Mouse (Mus musculus): ENCODE data around the gene Cyfip1.

The Cyfip1 gene

GRCm38 (mm10) chr7:55956054-55956453, 114.5 kb downstream of the Cyfip1 start:
- DNase-seq (ENCODE audit: low read depth, low spot score), result no peak

GRCm38 (mm10) chr7:55957178-55957577, 115.6 kb downstream of the Cyfip1 start:
- DNase-seq (ENCODE audit: low read depth, low spot score), result no peak

DNA sequence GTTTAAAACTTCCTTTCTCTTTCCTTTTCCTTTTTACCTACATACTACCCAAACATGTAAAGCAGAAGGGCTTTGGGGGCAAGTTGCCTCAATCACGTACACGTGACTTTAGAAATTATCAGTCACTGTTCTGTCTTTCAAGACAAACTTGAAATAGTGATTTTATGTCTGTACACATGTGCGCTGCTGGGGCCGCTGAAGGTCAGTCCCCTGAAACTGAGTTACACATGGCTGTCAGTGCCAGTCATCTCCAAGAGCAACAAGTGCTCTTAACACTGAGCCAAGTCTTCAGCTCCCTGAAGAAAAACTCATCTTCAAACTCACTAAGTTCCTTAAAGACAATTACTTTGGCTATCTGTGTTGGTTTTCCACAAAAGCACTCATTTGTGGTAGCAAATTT, 116.4 kb downstream of the Cyfip1 start:
- DNase-seq (ENCODE audit: low read depth, low spot score), result no peak

GRCm38 (mm10) chr7:55959801-55960200, 118.3 kb downstream of the Cyfip1 start:
- no peak for DNase-seq (ENCODE audit: low read depth, low spot score)

DNA sequence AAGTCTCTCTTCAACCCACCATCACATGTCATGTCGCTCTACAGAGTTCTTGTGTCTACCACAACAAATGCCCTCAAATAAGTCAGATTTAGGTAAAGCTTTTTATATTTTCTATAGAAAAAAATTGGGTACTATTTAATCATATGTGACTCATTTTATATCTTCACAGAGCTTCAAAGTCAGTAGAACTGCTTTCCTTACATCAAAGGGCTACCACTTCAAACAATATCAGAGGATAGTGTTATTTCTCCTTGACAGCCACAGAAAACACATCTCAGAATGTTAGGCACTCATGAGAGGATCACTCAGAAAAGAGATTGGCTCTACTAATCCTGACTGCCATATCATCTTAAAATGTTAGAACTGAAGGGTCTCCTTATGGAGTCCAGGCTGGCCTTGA, 119.0 kb downstream of the Cyfip1 start:
- no peak for DNase-seq (ENCODE audit: low read depth, low spot score)

GRCm38 (mm10) chr7:55962004-55962908, 120.7 kb downstream of the Cyfip1 start, which contains the start of gene Nipa2:
Gene Nipa2 (minus strand): TSS chr7:55962476.
- DNase-seq (ENCODE audit: low read depth, low spot score), result peak; percentile 94

GRCm38 (mm10) chr7:55966866-55967460, 125.4 kb downstream of the Cyfip1 start:
- DNase-seq (ENCODE audit: low read depth, low spot score), result no peak

DNA sequence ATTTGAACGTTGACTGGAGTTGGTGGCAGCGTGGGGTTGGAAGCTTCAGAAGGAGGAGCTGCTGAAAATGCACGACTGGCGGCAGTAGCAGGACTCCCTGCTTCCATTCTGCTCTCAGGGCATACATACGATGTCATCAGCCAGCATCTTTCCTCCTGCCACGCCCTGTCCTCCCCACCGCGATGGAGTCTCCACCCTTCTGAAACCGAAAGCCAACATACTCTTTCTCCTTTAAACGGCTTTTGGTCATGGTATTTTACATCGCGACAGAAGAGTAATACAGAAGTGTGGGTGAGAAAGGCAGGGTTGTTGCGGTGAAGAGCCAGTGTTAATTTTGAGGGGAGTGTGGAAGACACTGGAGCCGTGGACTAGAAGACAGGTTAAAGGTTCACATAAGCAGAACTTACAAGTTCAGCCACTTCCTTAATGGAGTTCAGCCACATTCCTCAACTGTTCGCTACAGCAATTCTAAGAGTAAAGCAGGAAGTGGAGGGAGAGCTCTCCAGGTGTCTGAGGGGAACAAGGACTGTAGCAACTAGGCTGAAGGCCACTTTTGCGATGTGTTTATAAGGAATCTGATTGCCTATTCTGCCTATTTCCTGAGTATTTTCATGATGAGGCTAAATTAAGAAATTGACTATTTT, 126.8 kb downstream of the Cyfip1 start:
- DNase-seq (ENCODE audit: low read depth, low spot score), result no peak

DNA sequence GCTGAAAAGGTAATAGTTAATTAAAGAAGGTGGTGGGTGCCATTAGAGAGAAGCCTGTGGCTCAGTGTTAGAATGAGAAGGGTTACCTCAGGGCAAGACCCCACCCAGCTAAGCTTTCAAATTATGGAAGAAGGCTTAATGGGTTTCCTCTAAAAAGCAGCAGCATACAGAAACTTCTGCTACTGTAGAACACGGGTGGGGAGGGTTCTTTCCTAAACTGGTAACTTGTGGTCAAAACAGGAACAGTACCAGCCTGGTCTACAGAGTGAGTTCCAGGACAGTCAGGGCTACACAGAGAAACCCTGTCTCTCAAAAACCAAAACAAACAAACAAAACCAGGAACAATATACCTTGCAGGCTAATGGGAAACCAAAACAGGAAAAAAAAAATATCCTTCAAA, 127.9 kb downstream of the Cyfip1 start:
- no peak for DNase-seq (ENCODE audit: low read depth, low spot score)

- DNase-seq (ENCODE audit: low read depth, low spot score), result no peak
Measured at GRCm38 (mm10) chr7:55974429-55974828, 132.9 kb downstream of the Cyfip1 start.

- no peak for DNase-seq (ENCODE audit: low read depth, low spot score)
Measured at GRCm38 (mm10) chr7:55981511-55981910, 140.0 kb downstream of the Cyfip1 start.

Measured in mesoderm, embryonic 11.5 days (tissue).